Mouse (Mus musculus) WW6 (cell line): ENCODE measurements around the gene Olfr1243.
"Not testable (repeated sequence)": the region's sequence is repeated elsewhere in the genome, so short reads cannot be mapped to it uniquely, and the experiment has no call there.

Experiments used
- DNase-seq: peaks from one replicate; pipeline ENCODE4 v3.0.0-alpha.2; 2013; ENCODE audit warnings: low read depth, low spot score

The Olfr1243 gene

DNA sequence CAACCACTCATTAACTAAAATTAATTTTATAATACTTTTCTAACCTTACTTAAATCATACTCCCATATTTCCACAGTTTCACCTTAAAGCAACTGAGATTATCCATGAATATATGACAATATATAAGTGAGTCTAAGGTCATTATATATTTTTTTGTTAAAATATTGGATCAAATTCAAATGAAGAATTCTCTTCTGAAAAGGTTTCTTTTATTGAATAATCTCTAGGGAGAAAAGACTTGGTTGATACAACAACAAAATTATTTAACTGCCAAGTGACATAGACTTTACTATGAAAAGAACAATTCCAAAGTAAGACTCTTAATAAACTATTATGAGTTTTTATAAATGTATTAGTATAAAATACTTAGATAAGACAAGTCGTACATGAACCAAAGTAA is at the start of gene Olfr1243:
Gene Olfr1243 (minus strand): TSS at position 101 of the 400 bp plus-strand sequence.
- no peak for DNase-seq

DNA sequence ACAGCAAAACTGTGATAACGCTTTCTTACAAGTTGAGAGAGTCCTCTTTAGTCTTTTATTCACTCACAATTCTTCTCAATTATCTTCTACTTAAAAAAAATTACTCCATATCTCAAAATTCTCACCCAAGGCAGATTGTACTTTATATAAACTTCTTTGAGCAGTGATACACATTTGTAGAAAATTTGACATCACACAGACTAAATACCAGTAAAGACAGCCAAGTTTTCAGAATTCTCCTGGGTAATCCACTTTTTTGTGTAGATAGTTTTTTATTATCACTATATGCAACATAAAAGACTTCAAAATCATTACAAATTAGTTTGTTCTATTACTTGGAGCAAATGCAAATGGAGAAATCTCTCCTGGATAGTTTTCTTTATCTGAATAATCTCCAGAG is 47.1 kb upstream of the Olfr1243 start, which contains the start of gene Olfr1245:
Gene Olfr1245 (minus strand): TSS at position 101 of the 400 bp plus-strand sequence.
- no peak for DNase-seq

DNA sequence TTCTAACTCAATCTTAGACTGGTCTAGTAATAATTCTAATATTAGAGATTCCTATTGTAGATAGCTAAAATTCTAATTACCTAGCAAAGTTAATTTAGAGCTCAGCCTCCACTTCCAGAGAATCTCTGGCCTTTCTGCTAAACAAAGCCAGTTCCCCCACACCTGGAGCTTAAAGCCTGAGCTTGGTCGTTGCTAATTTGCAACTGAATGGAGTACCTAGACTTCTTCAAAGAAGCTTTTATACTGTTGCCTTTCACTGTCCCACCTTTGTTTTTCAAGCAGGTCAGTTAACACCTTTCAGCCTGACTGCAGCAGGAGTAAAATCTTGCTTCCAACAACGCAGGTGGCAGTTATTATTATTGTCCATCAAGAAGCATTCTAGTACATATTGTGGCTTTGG is 31.4 kb upstream of the Olfr1243 start:
- DNase-seq: not testable (repeated sequence)

DNA sequence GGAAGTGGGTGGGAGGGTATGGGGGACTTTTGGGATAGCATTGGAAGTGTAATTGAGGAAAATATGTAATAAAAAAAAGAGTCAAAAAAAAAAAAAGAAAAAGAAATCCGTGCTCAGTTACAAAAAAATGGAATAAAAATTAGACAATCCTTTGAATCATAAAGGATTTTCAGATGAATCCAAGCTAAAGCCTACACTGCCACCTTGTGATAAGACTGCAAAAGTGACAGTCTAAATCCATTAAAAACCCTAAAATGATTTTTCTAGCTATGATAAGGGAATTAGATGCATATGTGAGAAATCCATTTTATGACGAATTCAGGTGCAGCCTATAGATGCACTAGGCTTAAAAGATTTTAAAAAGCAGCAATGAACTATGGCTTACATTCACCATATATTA is 13.2 kb upstream of the Olfr1243 start:
- DNase-seq: no peak

DNA sequence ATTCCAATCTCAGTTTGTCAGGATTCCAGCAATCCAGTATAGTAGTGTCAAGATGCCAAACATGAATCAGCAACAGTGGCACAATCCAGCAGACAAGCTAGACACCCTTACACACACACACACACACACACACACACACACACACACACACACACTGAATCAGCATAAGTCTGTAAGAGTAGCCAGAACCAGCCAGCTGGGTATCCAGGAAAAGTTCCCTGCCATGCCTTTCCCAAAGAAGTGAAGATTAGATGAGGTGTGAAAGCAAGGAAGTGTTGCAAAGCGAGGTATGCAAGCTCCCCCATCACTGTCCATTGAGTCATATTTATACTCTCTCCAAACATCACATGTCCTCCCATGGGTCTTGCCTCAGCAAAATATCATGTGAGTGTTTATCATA is 8.6 kb upstream of the Olfr1243 start:
- no peak for DNase-seq

DNA sequence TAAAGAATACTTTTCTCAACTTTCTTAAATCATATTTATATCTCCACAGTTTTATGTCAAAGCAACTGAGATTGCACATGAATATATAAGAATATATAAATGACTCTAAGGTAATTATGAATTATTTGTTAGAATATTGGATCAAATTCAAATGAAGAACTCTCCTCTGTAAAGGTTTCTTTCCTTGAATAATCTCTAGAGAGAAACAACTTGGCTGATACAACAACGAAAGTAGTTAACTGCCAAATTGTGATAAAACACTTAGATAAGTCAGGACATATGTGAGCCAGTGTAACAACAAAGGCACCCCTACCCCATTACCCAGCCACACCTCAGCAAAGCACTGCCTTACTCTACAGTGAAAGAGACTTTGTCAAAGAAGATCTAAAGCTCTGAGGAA is 33.1 kb downstream of the Olfr1243 start, which contains the start of gene Olfr1242:
Gene Olfr1242 (minus strand): TSS at position 101 of the 400 bp plus-strand sequence.
- no peak for DNase-seq

DNA sequence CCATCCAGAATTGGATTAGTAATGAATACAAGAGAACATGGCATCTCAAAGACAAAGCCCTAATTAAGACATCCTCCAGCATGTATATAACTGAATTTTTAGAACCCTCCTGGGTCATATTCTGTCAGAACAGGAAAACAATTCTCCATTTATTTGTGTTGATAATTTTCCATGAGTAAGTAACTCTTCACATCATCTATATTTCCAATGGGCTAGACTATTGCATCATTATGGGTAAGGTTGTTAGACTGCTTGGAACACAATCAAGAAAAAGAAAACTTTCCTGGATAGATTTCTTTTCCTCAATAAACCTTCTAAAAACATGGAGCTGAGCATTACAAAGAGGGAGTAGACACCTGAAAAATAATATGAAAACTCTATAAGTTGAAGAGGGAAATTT is 44.3 kb downstream of the Olfr1243 start, which contains the start of gene Olfr1241:
Gene Olfr1241 (minus strand): TSS at position 101 of the 400 bp plus-strand sequence.
- no peak for DNase-seq
